Mouse (Mus musculus) adrenal gland, adult 8-10 months (tissue): ENCODE results near the gene Cnep1r1. TPM values are rescaled to one million over a fixed set of nuclear protein-coding genes. Genes with fewer than 3 reads are reported as not detected.

Source experiments
- DNase-seq: peaks from one replicate; pipeline ENCODE4 v3.0.0; 2022
- total RNA-seq, 4 experiments: library from RNA; stranded (reverse); gene quantifications; 2 replicates each; pipeline ENCODE4 v1.2.4; 2022

Cnep1r1 gene
- total RNA-seq: 10 to 100 TPM; 36.3 to 49.1 (median 39.1) TPM

DNA sequence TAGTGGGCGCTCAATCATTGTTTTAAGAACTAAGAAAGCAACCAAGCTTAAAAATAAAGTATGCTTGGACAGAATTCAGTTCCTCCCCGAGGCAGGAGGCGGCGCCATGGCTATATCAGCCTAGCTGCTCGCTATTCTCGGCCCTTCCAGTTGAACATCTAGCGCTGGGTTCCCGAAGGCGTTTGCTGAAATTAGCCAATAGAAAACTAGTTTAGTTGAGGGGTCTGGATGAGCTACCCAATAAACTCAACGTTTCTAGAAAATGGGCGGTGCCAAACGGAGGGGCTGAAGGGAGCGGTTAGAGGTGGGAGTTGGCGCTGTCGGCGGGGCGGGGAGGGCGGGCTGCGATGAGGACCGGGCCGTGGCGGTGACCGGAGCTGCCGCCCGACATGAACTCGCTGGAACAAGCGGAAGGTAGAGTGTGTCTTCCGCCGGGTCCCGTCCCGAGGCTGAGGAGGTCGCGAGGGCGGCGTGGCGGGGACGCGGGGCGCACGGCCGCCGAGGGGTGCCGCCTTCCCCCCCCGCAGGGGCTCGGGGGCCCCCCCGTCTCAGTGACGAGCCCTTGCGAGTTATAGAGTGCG, at the start of gene Cnep1r1:
Cnep1r1 (plus strand) TSS at position 314 of the 581 bp plus-strand sequence.
- peak; percentile 93 for DNase-seq

DNA sequence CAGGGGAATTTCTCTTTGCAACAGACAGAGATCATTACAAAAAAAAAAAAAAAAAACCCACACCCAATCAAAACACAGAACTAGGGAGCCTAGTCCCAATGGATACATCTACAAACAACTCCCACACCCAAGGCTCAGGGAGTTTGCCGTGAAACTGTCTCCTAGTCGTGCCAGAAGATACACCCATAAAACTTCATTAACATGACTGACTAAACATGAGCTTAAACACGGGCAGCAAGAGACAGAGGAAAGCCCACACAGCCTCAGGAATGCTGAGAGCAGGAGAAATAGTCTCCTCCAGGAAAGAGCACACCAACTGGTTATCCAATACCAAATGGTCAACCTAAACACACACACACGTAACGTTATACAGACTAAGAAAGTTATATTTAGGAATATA, 36.4 kb upstream of the Cnep1r1 start:
- no peak for DNase-seq

DNA sequence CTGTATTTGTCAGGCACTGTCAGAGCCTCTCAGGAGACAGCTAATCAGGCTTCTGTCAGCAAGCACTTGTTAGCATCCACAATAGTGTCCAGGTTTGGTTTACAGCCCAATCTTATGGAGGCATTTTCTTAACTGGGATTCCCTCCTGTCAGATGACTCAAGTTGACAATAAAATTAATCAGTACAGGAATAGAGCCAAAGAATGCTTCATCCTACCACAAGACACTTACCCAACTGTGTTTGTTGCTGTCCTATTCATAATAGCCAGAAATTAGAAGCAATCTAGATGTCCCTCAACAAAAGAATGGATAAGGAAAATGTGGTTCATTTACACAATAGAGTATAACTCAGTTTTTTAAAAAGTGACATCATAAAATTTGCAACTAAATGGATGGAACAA, 30.6 kb upstream of the Cnep1r1 start:
- no peak for DNase-seq

DNA sequence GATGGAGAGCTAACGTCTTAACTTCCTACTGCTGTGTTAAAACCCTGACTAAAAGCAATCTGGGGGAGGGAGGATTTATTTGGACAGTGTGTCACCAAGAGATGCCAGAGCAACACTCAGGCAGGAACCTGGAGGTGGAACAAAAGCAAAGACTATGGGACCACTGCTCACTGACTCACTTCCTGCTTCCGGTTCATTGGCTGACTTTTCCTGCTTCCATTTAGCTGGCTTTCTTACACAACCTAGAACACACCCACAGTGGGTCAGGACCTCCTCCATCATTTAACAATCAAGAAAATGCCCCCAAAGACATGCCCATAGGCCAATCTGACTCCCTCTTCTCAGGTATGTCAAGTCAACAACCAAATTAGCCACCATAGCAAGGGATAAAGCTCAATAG, 26.9 kb upstream of the Cnep1r1 start:
- DNase-seq: no peak

DNA sequence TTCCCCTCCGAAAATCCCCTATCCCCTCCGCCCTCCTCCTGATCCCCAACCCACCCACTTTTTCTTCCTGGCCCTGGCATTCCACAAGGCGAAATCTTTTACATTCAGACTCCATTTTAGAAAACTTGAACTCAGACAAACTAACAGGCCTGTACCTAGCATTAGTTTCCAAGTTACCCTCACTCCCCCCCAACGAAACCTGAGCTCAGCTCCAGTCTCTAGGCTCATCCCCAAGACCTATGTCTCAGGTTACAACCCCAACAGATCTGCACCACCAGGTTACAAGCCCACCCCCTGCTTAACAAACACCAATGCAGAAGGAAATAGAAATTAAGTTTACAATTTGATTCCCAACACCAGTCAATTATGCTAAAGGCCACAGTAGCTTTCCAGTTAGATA, 25.2 kb upstream of the Cnep1r1 start:
- no peak for DNase-seq

DNA sequence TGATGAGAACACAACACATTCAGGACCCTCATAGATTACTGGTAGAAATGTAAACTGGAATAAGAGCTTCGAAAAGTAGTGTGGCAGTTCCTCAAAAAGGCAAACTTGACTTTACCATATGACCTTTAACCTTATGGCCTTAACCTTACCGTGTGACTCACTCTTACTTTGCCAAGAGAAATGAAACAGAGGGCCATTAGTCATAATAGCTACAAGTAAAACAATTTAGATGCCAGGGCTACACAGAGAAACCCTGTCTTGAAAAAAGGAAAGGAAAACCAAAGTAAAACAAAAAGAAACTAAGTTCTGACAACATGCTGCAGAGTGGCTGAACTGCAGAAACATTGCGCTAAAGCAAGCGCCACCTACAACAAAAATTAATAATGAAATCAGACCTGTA, 19.7 kb upstream of the Cnep1r1 start:
- no peak for DNase-seq

DNA sequence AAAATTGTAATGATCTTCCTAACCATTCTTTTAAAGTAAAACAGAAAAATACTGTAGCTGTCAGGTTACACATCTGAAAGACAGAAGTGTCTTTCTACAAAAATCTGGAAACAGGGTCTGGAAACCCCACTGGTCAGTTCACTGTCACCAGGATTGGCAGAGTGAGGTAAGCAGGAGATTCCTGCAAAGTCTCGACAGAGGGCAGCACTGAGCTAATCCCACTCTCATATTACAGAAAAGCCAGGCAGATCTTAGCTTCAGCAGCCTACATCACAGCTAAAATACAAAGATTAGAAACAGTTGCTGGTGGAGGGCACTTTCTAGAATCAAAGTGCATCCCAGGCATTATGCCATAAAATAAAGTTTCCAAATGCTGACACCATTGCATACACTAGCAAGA, 19.0 kb upstream of the Cnep1r1 start:
- DNase-seq: no peak

DNA sequence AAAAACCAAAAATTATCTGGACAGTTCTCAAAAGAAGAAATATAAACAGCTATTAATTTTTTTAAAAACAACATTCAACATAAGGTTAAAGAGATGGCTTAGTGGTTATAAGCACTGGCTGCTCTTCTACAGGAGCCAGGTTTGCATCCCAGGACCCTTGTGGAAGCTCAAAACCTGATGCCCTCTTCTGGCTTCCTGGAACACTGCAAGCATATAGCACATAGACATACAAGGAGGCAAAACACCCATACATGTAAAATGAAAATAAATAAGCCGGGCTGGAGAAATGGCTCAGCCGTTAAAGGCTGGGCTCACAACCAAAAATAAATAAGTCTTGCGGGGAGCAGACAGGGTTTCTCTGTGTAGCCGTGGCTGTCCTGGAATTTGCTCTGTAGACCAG, 9.3 kb upstream of the Cnep1r1 start:
- DNase-seq: no peak

DNA sequence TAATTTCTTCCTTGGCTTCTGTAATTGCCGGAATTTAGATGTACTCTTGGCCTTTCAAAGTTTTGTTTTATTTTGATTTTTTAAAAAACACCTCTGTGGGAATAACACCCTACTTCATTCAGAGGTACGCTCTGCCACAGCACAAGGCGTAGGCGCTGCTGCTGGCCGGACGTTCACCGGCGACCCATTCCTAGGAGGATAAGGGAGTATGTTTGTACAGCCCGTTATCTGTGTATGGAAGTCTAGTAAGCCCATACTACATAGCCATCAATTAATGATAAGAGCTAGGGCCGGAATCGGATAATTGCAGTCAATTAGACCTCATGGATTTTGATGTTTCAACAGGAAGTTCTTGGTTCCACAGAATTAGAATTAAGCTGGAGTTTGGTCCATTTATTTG, 507 bp downstream of the Cnep1r1 start:
- DNase-seq: no peak

DNA sequence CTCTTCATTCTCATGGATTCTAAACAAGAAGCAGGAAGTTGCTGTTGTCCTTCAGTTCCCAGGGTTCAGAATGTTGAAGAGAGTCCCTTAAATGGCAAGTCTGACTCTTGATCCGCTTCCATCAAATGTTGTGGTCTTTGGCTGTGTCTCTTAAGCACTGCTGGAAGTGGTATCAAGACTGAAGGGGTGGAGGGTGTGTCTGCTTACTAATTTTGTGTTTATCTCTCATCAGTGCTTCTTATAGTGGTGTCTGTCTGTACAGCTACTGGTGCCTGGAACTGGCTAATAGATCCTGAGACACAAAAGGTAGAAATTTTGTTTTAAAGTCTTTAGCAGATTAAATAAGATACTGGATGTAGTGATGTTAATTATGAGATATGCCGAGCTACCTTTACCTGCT, 6.3 kb downstream of the Cnep1r1 start:
- DNase-seq: no peak

DNA sequence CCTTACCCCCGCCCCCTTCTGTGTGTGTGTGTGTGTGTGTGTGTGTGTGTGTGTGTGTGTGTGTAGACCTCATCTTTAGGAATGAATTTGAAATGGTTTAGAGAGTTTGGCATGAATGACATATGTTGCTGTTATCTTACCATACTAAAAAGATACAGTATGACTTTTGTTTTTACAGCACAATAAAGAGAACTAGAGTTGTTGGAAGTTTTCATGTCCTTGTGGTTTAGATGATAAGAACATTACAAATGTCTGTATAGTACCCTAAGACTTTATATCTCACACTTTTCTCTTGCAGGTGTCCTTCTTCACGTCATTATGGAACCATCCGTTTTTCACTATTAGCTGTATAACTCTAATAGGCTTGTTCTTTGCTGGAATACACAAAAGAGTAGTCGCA, 10.8 kb downstream of the Cnep1r1 start:
- DNase-seq: no peak

DNA sequence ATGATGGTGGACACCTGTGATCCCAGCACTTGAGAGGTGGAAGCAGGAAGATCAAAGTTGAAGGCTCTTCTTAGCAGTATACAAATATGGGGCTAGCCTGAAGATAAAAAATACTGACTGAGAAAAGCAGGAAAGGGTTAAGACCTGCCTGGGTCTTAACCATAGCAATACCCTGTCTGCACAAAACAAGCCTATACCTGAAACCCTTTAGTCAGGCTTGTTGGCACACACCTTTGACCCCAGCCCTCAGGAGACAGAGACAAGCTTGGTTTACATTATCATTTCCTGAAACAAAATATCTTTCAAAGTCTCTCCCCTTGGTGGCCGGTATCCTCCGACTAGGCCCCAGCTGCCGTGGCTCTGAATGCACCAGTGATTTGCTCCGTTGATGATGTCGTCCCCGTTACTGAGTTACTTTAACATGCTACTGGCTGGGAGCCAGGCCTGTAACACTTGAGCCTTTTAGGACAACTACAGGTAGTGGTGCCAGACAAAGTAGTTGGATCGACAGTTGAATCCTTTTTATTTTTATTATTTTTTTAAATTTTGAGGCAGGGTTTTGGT, 12.3 kb downstream of the Cnep1r1 start:
- no peak for DNase-seq

DNA sequence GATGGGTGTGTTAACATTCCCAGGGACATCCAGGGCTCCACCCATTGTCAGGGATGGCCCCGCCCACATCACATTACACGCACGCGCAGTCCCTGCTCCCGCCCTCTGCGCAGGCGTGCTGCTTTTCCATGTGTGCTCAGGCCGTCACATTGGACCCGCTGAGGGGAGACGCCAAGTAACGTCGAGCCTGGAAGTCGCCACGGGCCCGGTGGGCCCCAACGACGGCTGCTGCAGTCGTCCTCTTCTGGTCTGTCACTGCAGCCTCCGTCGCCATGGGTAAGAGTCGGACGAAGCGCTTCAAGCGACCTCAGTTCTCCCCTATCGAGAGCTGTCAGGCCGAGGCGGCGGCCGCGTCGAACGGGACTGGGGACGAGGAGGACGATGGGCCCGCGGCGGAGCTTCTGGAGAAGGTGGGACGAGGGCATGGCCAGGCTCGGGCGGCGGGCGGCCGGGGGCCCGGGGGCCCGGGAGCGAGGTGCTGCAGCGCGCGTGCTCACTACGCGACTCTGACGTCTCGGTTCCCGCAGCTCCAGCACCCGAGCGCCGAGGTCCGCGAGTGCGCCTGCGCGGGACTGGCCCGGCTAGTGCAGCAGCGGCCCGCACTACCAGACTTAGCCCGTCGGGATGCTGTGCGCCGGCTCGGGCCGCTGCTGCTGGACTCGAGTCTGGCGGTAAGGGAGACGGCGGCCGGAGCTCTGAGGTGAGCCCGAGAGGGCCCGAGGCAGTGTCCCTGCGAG, 19.3 kb downstream of the Cnep1r1 start, which contains the start of gene Heatr3:
Heatr3 (plus strand) TSS at position 108 of the 737 bp plus-strand sequence.
- peak; percentile 95 for DNase-seq

DNA sequence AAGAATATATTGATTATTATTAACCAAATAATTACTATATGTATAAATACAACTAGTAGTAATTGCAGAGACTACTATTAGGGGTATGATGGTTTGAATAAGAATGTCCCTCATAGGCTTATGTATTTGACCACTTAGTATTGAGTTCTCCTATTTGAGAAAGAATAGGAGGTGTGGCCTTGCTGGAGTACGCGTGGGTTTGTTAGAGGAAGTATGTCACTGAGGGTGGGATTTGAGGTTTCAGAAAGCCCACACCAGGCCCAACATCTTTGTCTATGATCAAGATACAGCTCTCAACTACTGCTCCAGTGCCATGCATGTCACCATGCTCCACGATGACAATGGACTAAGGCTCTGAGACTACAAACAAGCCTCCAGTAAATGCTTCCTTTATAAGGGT, 20.7 kb downstream of the Cnep1r1 start:
- no peak for DNase-seq

DNA sequence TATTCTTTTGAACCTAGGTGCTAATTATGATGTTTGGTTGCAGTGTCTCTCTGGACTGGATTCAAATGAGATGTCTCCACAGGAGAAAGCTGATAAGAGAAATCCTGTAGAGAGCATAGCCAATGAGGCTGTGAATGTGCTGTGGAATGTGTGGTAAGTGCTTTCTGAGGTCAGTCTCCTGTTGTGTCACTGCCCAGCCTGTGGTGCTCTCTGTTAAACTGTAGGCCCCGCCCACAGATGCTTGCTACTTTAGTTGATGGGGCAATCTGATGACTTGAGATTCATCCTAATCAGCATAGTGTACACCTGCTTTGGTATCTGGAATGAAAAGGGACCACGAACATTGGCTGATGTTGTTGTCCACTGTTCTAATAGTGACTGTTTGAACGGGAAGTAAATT, 23.1 kb downstream of the Cnep1r1 start:
- DNase-seq: no peak

DNA sequence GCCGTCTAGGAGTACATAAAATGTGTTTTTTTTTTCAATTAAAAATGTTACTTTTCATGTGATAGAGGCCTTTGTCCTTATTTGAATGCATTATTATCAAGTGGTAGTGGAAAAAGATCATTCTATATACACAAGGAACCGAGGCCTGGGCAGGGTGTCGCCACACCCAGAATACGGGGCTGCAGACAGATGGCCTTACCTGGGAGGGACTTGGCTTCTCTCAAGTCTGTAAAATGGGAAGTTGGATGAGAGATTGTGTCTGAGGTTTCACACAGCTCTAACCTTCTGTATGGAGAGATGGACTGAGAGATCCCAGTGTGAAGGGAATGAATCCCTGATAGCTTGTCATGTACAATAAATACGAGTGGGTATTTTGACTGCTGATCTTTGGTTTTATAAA, 25.5 kb downstream of the Cnep1r1 start:
- no peak for DNase-seq

DNA sequence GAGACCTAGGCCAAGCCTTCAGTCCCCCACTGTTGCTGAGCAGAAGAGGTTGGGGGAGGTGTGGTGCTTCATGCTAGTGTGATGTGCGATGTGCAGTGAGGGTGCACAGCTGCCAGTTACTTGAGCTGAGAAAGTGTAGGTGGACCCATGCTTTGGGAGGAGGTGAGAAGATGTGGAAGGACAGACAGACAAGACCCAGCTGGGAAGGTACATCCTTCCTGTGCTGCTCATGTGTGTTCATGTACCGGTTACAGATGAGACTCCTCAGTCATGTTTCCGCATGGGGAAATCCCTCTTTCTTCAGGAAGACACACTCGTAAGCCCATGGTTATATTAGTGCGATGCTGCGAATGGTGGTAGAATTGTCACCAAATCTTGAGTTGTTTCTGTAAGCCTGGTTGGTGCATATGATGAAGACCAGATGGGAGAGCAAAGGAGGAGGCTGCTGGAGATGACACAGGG, 32.4 kb downstream of the Cnep1r1 start:
- DNase-seq: no peak

DNA sequence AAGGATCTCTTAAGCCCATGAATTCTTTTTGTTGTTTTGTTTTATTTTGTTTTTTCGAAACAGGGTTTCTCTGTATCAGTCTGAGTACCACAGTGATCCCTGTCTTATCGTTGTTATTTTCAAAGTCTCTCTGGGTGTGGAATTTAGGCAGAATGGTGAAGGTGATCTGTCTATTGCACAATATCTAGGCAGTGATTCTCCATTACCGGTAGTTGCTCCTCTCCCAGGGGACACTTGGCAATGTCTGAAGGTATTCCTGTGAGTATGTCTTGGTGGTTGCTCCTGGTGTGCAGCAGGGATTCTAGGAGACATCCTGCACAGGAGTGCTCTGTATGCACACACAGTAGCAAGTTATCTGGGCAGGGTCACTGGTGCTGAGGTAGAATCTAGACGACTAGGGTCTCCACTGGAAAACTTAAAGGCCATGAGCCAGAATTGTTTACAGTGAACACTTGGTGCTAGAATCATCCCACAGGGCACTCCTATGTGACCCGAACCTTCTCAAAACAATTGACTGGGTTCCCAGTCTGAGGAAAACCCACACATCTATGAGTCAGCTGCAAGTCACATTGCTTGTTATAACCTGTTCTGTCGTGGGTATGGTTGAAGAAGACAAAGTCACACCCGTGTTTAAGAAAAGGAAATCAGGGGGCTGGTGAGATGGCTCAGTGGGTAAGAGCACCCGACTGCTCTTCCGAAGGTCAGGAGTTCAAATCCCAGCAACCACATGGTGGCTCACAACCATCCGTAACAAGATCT, 41.8 kb downstream of the Cnep1r1 start:
- no peak for DNase-seq

DNA sequence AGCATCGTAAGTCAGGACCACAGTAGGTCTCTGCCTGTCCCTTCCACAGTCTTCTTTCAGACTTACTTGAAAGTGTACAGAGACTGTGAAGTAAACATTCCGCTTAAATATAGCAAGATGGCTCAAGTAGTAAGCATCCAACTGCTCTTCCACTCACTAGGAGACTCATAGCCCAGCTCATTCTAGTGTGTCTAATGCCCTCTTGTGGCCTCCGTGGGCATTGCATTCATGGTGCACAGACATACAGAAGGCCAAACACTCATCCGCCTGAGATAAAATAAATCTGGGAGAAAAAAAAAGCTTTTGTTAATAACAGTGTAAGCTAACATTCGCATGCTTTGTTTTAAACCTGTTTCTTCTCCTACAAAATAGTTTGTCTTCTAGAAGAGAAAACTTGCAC, 42.9 kb downstream of the Cnep1r1 start:
- peak; percentile 36 for DNase-seq

DNA sequence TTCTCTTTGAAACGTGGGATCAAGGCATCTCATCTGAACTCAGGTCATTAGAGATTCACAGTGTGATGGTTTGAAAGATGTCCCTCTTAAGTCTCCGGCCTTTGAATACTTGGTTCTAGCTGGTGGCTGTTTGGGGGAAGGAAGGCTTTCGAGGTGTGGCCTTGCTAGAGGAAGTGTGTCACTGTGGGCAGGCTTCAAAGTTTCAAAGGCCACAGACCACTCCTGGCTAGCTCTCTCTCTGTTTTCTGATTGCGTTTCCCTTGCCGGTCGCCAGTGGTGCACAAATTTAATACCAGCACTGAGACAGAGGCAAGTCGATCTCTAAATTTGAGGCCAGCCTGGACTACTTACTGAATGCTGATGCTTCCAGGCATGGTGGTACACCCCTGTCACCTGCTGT, 56.7 kb downstream of the Cnep1r1 start:
- no peak for DNase-seq

DNA sequence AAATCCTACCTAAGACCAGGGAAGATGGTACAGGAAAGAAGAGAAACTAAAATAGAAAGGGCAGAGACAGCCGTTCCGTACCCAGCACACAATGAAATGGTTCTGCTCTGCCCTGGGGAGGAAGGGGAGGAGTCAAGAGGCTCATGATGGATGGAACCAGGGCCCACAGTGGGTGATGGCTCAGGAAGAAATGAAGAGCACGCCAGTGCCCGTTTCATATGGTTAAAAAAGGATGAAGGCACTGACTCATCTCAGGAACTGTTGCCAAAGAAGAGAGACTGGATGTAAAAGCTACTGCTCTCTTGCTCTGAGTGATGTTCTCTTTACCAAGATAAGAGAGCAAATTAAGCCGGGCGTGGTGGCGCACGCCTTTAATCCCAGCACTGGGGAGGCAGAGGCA, 58.7 kb downstream of the Cnep1r1 start:
- no peak for DNase-seq

DNA sequence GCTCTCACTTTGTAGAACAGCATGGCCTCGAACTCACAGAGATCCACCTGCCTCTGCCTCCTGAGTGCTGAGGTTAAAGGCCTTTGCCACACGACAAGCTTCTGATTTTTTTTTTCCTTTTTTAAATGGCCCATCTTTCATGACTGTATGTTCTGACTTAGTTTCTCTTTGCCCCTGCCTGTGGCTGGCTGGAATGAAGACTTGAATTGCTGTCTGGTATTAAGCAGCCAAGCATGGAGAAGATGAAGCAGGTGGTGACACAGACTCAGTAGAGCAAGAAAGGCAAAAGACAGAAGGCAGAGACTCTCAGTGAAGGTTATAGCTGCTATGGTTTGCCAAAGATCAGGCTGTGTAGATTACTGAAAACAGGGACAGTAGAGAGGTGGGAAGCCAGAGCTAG, 64.6 kb downstream of the Cnep1r1 start:
- no peak for DNase-seq
